Mouse (Mus musculus) stomach, adult 2 months (tissue): ENCODE data around the gene Baz2a. TPM values are rescaled to one million over a fixed set of nuclear protein-coding genes. Genes with fewer than 3 reads are reported as not detected.

Source experiments
- polyA plus RNA-seq: library from polyadenylated mRNA; depleted of rRNA; stranded (reverse); fragments of >200 nt; gene quantifications from 2 replicates; pipeline ENCODE4 v1.2.3, GENCODE M21; 2012; rRNA removed

Baz2a gene
- polyA plus RNA-seq = 9.9 and 13.8 TPM in 2 replicates

GRCm38 (mm10) chr10:128091564-128092505, at the start of gene Baz2a:
Baz2a (plus strand) TSS chr10:128091577.

GRCm38 (mm10) chr10:128058601-128059151, 32.7 kb upstream of the Baz2a start, which contains the start of gene Ptges3:
Ptges3 (plus strand) TSS chr10:128058954.

GRCm38 (mm10) chr10:128082880-128083421, 8.4 kb upstream of the Baz2a start, which contains the start of gene Atp5b:
Atp5b (plus strand) TSS chr10:128083273.

Other genes starting within 250 kb of the Baz2a start
- not detected in 2 replicates for gene Rdh19, start 241.6 kb upstream of the Baz2a start, polyA plus RNA-seq
- 0.11 TPM in 1 of 2 replicates, not detected in the other for gene Rdh16f2, start 225.1 kb upstream of the Baz2a start, polyA plus RNA-seq
- 3.9 and 6.2 TPM in 2 replicates for gene Rdh7, start 202.8 kb upstream of the Baz2a start, polyA plus RNA-seq
- gene Sdr9c7, start 193.1 kb upstream of the Baz2a start, polyA plus RNA-seq = 8.0 and 9.6 TPM in 2 replicates
- gene Hsd17b6, start 84.0 kb upstream of the Baz2a start, polyA plus RNA-seq = 3.1 and 3.5 TPM in 2 replicates
- gene Prim1, start 76.4 kb upstream of the Baz2a start, polyA plus RNA-seq = 0.45 and 1.00 TPM in 2 replicates
- gene Naca, start 56.0 kb upstream of the Baz2a start, polyA plus RNA-seq = 93.0 and 122 TPM in 2 replicates
- gene Ptges3, start 32.6 kb upstream of the Baz2a start, polyA plus RNA-seq = 19.7 and 55.6 TPM in 2 replicates
- 2,777 and 4,847 TPM in 2 replicates for gene Atp5b, start 8.3 kb upstream of the Baz2a start, polyA plus RNA-seq
- gene Rbms2, start 88.7 kb downstream of the Baz2a start, polyA plus RNA-seq = 38.4 and 39.6 TPM in 2 replicates
- 3.0 and 3.8 TPM in 2 replicates for gene Gls2, start 102.9 kb downstream of the Baz2a start, polyA plus RNA-seq
- gene Spryd4, start 120.2 kb downstream of the Baz2a start, polyA plus RNA-seq = 5.6 and 6.4 TPM in 2 replicates
- gene Mip, start 134.3 kb downstream of the Baz2a start, polyA plus RNA-seq = not detected in 2 replicates
- 0.65 and 1.6 TPM in 2 replicates for gene Timeless, start 140.5 kb downstream of the Baz2a start, polyA plus RNA-seq
- gene Apon, start 162.5 kb downstream of the Baz2a start, polyA plus RNA-seq = 0.10 TPM in 1 of 2 replicates, not detected in the other
- gene Apof, start 177.1 kb downstream of the Baz2a start, polyA plus RNA-seq = 0.87 and 0.95 TPM in 2 replicates
- gene Stat2, start 179.0 kb downstream of the Baz2a start, polyA plus RNA-seq = 6.2 and 8.3 TPM in 2 replicates
- 0.04 TPM in 1 of 2 replicates, not detected in the other for gene Il23a, start 207.2 kb downstream of the Baz2a start, polyA plus RNA-seq
- 5.9 and 9.0 TPM in 2 replicates for gene Pan2, start 211.8 kb downstream of the Baz2a start, polyA plus RNA-seq
- 10.5 and 16.3 TPM in 2 replicates for gene Cnpy2, start 230.9 kb downstream of the Baz2a start, polyA plus RNA-seq
- gene Cs, start 246.2 kb downstream of the Baz2a start, polyA plus RNA-seq = 146 and 160 TPM in 2 replicates